Mouse (Mus musculus) thymus, adult 2 months (tissue): Measurements from ENCODE around the gene Trim68. TPM values are rescaled to one million over a fixed set of nuclear protein-coding genes. Genes with fewer than 3 reads are reported as not detected.
"Not testable (repeated sequence)": the region's sequence is repeated elsewhere in the genome, so short reads cannot be mapped to it uniquely, and the experiment has no call there.

Experiments used
- DNase-seq: peaks from one replicate; pipeline ENCODE4 v3.0.0; 2021
- H3K27ac ChIP-seq: fragments of 200-500 bp; 2 replicates; pipeline ENCODE4 v1.5.1; 2012; ENCODE audit warnings: low read length, control low read depth; ENCODE audit not compliant: control insufficient read depth, insufficient read depth
- H3K27me3 ChIP-seq: fragments of 200-500 bp; 2 replicates; pipeline ENCODE4 v1.6.1; 2012; ENCODE audit warnings: mild to moderate bottlenecking, low read length, moderate library complexity, mixed read lengths; ENCODE audit not compliant: control insufficient read depth, insufficient read depth
- H3K36me3 ChIP-seq: fragments of 200-500 bp; 2 replicates; pipeline ENCODE4 v1.6.1; 2012; ENCODE audit warnings: mild to moderate bottlenecking, low read length, moderate library complexity; ENCODE audit not compliant: control insufficient read depth, insufficient read depth
- H3K4me1 ChIP-seq: fragments of 200-500 bp; replicated peaks from 2 replicates; pipeline ENCODE4 v1.6.1; 2012; ENCODE audit warnings: low read length; ENCODE audit not compliant: control insufficient read depth, insufficient read depth
- H3K4me3 ChIP-seq: fragments of 200-500 bp; 2 replicates; pipeline ENCODE4 v1.5.1; 2012; ENCODE audit warnings: mild to moderate bottlenecking, low read length, control low read depth, moderate library complexity; ENCODE audit not compliant: control insufficient read depth, insufficient read depth
- CTCF ChIP-seq: fragments of 200-500 bp; IDR thresholded peaks from 2 replicates; pipeline ENCODE4 v1.5.1; 2012; ENCODE audit warnings: mild to moderate bottlenecking, control low read depth, low read length, moderate library complexity, borderline replicate concordance; ENCODE audit not compliant: control insufficient read depth, poor library complexity, insufficient read depth; ENCODE audit errors: extremely low read depth
- POLR2A ChIP-seq: fragments of 200-500 bp; IDR thresholded peaks from 2 replicates; pipeline ENCODE4 v1.6.1; 2012; ENCODE audit warnings: mild to moderate bottlenecking, low read length, control low read depth, moderate library complexity; ENCODE audit not compliant: control insufficient read depth, poor library complexity, insufficient read depth; ENCODE audit errors: extremely low read depth
- WGBS: fragments of 180-500 bp; shearing (Covaris S2); methylation state at CpG from one replicate; pipeline ENCODE4 v1.1.7; 2018; 5-methylcytosine and 5-hydroxymethylcytosine counted together
- polyA plus RNA-seq: library from polyadenylated mRNA; depleted of rRNA; stranded (reverse); fragments of >200 nt; gene quantifications from 2 replicates; pipeline ENCODE4 v1.2.3, GENCODE M21; 2012

The Trim68 gene
- polyA plus RNA-seq, 1 experiment = 16.3 TPM

DNA sequence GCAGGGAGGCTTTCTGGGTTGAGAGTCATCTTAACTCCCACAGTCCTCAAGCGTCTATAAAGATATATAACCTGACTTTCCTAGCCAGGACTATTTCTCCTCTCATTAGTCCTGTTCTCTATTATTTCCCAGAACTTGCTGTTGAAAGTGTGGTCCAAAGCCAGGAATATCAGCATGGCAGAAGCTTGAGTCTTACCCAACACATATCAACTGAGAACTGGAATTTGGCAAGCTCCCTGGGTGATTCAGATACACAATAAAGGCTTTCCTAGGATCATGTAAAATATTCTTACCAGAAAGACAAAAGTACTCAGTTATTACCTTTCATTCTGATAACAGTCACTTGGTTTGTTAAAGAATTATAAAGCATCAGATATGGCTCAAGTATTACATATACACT lies 5.2 kb downstream of the Trim68 start:
- H3K36me3 ChIP-seq = no peaks in the 10 kb centered on the region
- 97% methylated on average over 1 of the region's 1 CpGs for WGBS
- H3K27ac ChIP-seq = no peak overlapping the region
- H3K27me3 ChIP-seq = no peaks in the 10 kb centered on the region
- no peaks in the 10 kb centered on the region for H3K4me1 ChIP-seq
- TF ChIP-seq CTCF (no peak), POLR2A (no peak)
- DNase-seq = no peak
- no peak overlapping the region for H3K4me3 ChIP-seq

- Histone ChIP-seq H3K4me1 (no peaks in the 10 kb centered on the region), H3K4me3 (no peak overlapping the region), H3K36me3 (no peaks in the 10 kb centered on the region), H3K27me3 (no peaks in the 10 kb centered on the region), H3K27ac (no peak overlapping the region)
- DNase-seq = no peak
- WGBS = 70% methylated on average over 2 of the region's 2 CpGs
- TF ChIP-seq POLR2A (no peak), CTCF (no peak)
Measured at GRCm38 (mm10) chr7:102676225-102676624, 10.9 kb downstream of the Trim68 start.

- no peaks in the 10 kb centered on the region for H3K36me3 ChIP-seq
- H3K27me3 ChIP-seq = no peaks in the 10 kb centered on the region
- 31% methylated on average over 2 of the region's 2 CpGs for WGBS
- TF ChIP-seq POLR2A (no peak), CTCF (no peak)
- DNase-seq = no peak
- no peaks in the 10 kb centered on the region for H3K4me1 ChIP-seq
- no peak overlapping the region for H3K4me3 ChIP-seq
- H3K27ac ChIP-seq = no peak overlapping the region
Measured at GRCm38 (mm10) chr7:102665378-102665777, 21.7 kb downstream of the Trim68 start.

DNA sequence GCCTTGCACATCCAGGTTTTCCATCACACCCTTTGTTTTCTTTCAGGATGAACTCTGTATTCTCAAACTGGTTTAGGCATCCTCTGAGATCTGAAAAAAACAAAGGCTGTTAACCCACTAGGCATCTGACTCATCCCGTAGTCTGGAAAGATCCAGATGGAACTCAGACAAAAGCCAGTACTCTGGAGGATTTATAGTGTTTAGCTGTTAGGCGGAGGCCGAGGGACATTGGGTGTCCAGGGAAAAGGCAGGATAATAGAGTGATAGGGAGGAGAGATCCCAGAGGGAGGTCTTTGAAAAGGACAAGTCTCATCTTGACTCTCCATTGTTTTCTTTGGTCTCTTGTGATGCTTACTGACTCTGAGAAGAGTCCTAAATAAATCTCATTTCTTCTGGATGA lies 22.5 kb downstream of the Trim68 start, which contains the start of gene Olfr556:
Olfr556 (plus strand) TSS at position 301 of the 400 bp plus-strand sequence.
- H3K4me3 ChIP-seq = no peak within 1 kb of the TSS
- no peaks in the 10 kb centered on the region for H3K27me3 ChIP-seq
- H3K27ac ChIP-seq = no peak within 1 kb of the TSS
- TF ChIP-seq POLR2A (no peak), CTCF (no peak)
- no peaks in the 10 kb centered on the region for H3K4me1 ChIP-seq
- DNase-seq = no peak
- 93% methylated on average over 3 of the region's 3 CpGs for WGBS
- H3K36me3 ChIP-seq = no peaks in the 10 kb centered on the region

DNA sequence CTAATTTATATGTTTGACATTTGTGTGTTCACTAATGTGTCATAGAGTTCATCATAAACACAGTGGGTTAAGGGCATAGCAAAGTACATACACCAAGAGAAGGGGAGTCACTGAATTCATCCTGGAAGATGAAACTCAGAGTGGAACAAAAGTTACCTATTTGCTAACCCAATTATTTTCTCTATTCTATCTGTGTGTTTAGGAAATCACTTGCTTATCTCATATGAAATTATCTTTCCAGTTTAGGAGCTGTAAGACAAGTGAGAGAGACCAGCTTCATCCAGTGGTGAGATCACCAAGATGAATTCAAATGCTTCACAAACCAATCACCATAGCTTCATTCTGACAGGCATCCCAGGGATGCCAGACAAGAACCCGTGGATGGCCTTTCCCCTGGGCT lies 28.6 kb downstream of the Trim68 start, which contains the start of gene Olfr555:
Olfr555 (plus strand) TSS at position 301 of the 400 bp plus-strand sequence.
- no peaks in the 10 kb centered on the region for H3K36me3 ChIP-seq
- no peaks in the 10 kb centered on the region for H3K27me3 ChIP-seq
- no peak within 1 kb of the TSS for H3K4me3 ChIP-seq
- H3K27ac ChIP-seq = no peak within 1 kb of the TSS
- no peak for TF ChIP-seq CTCF
- TF ChIP-seq POLR2A = no peak
- no peaks in the 10 kb centered on the region for H3K4me1 ChIP-seq
- WGBS = 80% methylated on average over 1 of the region's 1 CpGs
- no peak for DNase-seq

- WGBS = 90% methylated on average over 4 of the region's 4 CpGs
Measured at GRCm38 (mm10) chr7:102644945-102645344, 42.2 kb downstream of the Trim68 start.

GRCm38 (mm10) chr7:102638132-102638531 lies 49.0 kb downstream of the Trim68 start, which contains the start of gene Olfr554:
Gene Olfr554 (plus strand): TSS chr7:102638432.
- Histone ChIP-seq H3K4me3 (no peak within 1 kb of the TSS), H3K36me3 (no peaks in the 10 kb centered on the region), H3K27ac (no peak within 1 kb of the TSS), H3K27me3 (no peaks in the 10 kb centered on the region), H3K4me1 (no peaks in the 10 kb centered on the region)
- 86% methylated on average over 1 of the region's 1 CpGs for WGBS
- TF ChIP-seq POLR2A (no peak), CTCF (no peak)
- DNase-seq = no peak

More at GRCm38 (mm10) chr7:102644945-102645344, 42.2 kb downstream of the Trim68 start:
- H3K27me3 ChIP-seq, H3K4me1 ChIP-seq, H3K4me3 ChIP-seq, H3K27ac ChIP-seq, DNase-seq, H3K36me3 ChIP-seq: not testable (repeated sequence)
